18 mouse cellular contexts compared by ENCODE assay signal in genomic region chr13:108338076-108338836, GRCm38 (mm10). TPM values are rescaled to one million over a fixed set of nuclear protein-coding genes. Genes with fewer than 3 reads are reported as not detected.
A peak's percentile ranks its signal among the peaks of the same experiment; 100 is the strongest.
DNase-seq lines count a peak whose midpoint lies in the region; ATAC-seq and TF ChIP-seq lines count a peak whose summit lies in the region.
"Had no signal": no experiment of that assay in that cellular context is flagged by ENCODE, and none has a peak within 500 bp of the region (broad histone marks: within the 10 kb centered on the region; RNA-seq: fewer than 3 reads in every experiment).

No protein-coding gene starts in this region.

- peak overlapping the region; percentile 16; the same call in 1 of the 2 replicates for H3K9ac ChIP-seq in CH12.LX (ENCODE audit: insufficient read depth, low read depth)
- H3K9ac ChIP-seq in intestine, postnatal 0 days (ENCODE audit: low read depth, low read length) = no peak overlapping the region
- H3K9ac ChIP-seq: forebrain, embryonic 13.5 days; heart, embryonic 13.5 days; limb, embryonic 12.5 days; neural tube, embryonic 13.5 days had no signal

- peak; percentile 64 for ATAC-seq in intestine, postnatal 0 days
- ATAC-seq in megakaryocyte, adult 5-6 weeks (ENCODE audit: poor library complexity, severe bottlenecking) = 0 out of 2 replicates have a peak, but pooled peaks have one; percentile 13
- ATAC-seq: forebrain, embryonic 13.5 days had no signal

- TF ChIP-seq CTCF in CH12.LX (conservative IDR thresholded peaks at IDR 0.05 in 1 of 2, IDR thresholded peaks at IDR 0.05 in 1 of 2; ENCODE audit: low read depth in 2 of 2, low read length in 2 of 2) = no peak
- no peak for TF ChIP-seq CTCF in intestine, postnatal 0 days (IDR thresholded peaks at IDR 0.05; ENCODE audit: low read depth)

- no peak for TF ChIP-seq RAD21 in CH12.LX (IDR thresholded peaks at IDR 0.05; ENCODE audit: low read depth, low read length)

- H3K36me3 ChIP-seq in heart, embryonic 10.5 days = no peaks in the 10 kb centered on the region
- H3K36me3 ChIP-seq in CH12.LX (replicated peaks in 1 of 2; ENCODE audit: control insufficient read depth in 1 of 2, insufficient read depth in 1 of 2, low read length in 1 of 2) = peaks cover 3 to 28% of the 10 kb centered on the region in 2 experiments
- H3K36me3 ChIP-seq in intestine, postnatal 0 days (ENCODE audit: control insufficient read depth, insufficient read depth) = no peaks in the 10 kb centered on the region
- H3K36me3 ChIP-seq: heart, embryonic 13.5 days; limb, embryonic 12.5 days; neural tube, embryonic 13.5 days had no signal

- peak overlapping the region; percentile 25; the same call in 1 of the 2 replicates for H3K4me2 ChIP-seq in CH12.LX (ENCODE audit: insufficient read depth, low read depth, poor library complexity, severe bottlenecking)
- no peak overlapping the region for H3K4me2 ChIP-seq in intestine, postnatal 0 days (replicated peaks; ENCODE audit: low read depth)
- H3K4me2 ChIP-seq: forebrain, embryonic 13.5 days; heart, embryonic 13.5 days; limb, embryonic 12.5 days; midbrain, embryonic 11.5 days; neural tube, embryonic 13.5 days had no signal

- H3K4me3 ChIP-seq in heart, embryonic 10.5 days = no peak overlapping the region
- H3K4me3 ChIP-seq in CH12.LX (replicated peaks in 1 of 3; ENCODE audit: low read depth in 2 of 3, low read length in 2 of 3, poor library complexity in 1 of 3) = no peak overlapping the region
- H3K4me3 ChIP-seq in intestine, postnatal 0 days (ENCODE audit: low read depth, low read length) = no peak overlapping the region
- H3K4me3 ChIP-seq: embryonic facial prominence, embryonic 10.5 days; forebrain, embryonic 13.5 days; heart, embryonic 13.5 days; limb, embryonic 12.5 days; neural tube, embryonic 13.5 days had no signal

- peak; percentile 21; the same call in 1 of the 2 replicates for TF ChIP-seq POLR2A in CH12.LX (IDR thresholded peaks at IDR 0.05; ENCODE audit: low read depth, low read length)

- H3K9me3 ChIP-seq in heart, embryonic 10.5 days = no peaks in the 10 kb centered on the region
- no peaks in the 10 kb centered on the region for H3K9me3 ChIP-seq in CH12.LX (replicated peaks; ENCODE audit: low read length)
- H3K9me3 ChIP-seq in intestine, postnatal 0 days (ENCODE audit: control insufficient read depth) = no peaks in the 10 kb centered on the region
- H3K9me3 ChIP-seq: embryonic facial prominence, embryonic 10.5 days; forebrain, embryonic 13.5 days; heart, embryonic 13.5 days; limb, embryonic 12.5 days; neural tube, embryonic 13.5 days had no signal

- WGBS in heart, embryonic 10.5 days = 79% methylated on average over 7 of the region's 7 CpGs
- WGBS in intestine, postnatal 0 days = 52% methylated on average over 7 of the region's 7 CpGs

- dilution Hi-C loops in CH12.LX (cut with MboI; ENCODE audit: extremely low pct_ligation_motif_present, extremely low pct_unique_long_range_greater_than_20kb, low sequenced_read_pairs) = no loop called here

- no peaks in the 10 kb centered on the region for H3K27me3 ChIP-seq in heart, embryonic 10.5 days (ENCODE audit: insufficient read depth, poor library complexity, severe bottlenecking)
- H3K27me3 ChIP-seq in CH12.LX (replicated peaks) = no peaks in the 10 kb centered on the region
- no peaks in the 10 kb centered on the region for H3K27me3 ChIP-seq in intestine, postnatal 0 days (replicated peaks; ENCODE audit: control insufficient read depth, insufficient read depth, low read length)
- H3K27me3 ChIP-seq: forebrain, embryonic 13.5 days; heart, embryonic 13.5 days; limb, embryonic 12.5 days; neural tube, embryonic 13.5 days had no signal

- in situ Hi-C loops in CH12.LX (cut with MboI; ENCODE audit: low pct_ligation_motif_present, low pct_unique_long_range_greater_than_20kb, low sequenced_read_pairs) = no loop called here

- peak; percentile 22 for DNase-seq in heart, embryonic 10.5 days (ENCODE audit: low spot score)
- no peak for DNase-seq in heart, postnatal 10 days
- peak; percentile 60 for DNase-seq in CH12.LX (ENCODE audit: extremely low read depth)
- no peak for DNase-seq in right cerebral cortex, adult 2 months (ENCODE audit: low spot score in 2 of 2)
- no peak for DNase-seq in adrenal gland, postnatal 36 days
- no peak for DNase-seq in MN1 (ENCODE audit: low spot score)
- DNase-seq: cerebellum, postnatal 25 days; layer of hippocampus, adult 9-11 months; lung, postnatal 4 days; thymus, adult 18-20 months had no signal

- TF ChIP-seq EP300 in CH12.LX (IDR thresholded peaks at IDR 0.05; ENCODE audit: low read length) = peak; percentile 38; the same call in 1 of the 2 replicates

- no peaks in the 10 kb centered on the region; the same call in 1 of the 2 replicates for H3K79me2 ChIP-seq in CH12.LX (replicated peaks; ENCODE audit: control insufficient read depth, extremely low read depth, insufficient read depth, poor library complexity, severe bottlenecking)

- no peaks in the 10 kb centered on the region for H3K4me1 ChIP-seq in heart, embryonic 10.5 days
- H3K4me1 ChIP-seq in CH12.LX (ENCODE audit: control insufficient read depth in 1 of 2, insufficient read depth in 2 of 2) = peaks cover 13 to 65% of the 10 kb centered on the region in 2 experiments
- no peaks in the 10 kb centered on the region; the same call in 1 of the 2 replicates for H3K4me1 ChIP-seq in intestine, postnatal 0 days (replicated peaks; ENCODE audit: control insufficient read depth, insufficient read depth, low read length)
- H3K4me1 ChIP-seq: forebrain, embryonic 13.5 days; neural tube, embryonic 13.5 days had no signal

- H3K27ac ChIP-seq in heart, embryonic 10.5 days = no peak overlapping the region
- H3K27ac ChIP-seq in CH12.LX (ENCODE audit: insufficient read depth, low read depth) = peak overlapping the region; percentile 69
- H3K27ac ChIP-seq in intestine, postnatal 0 days (ENCODE audit: low read depth, low read length) = no peak overlapping the region
- H3K27ac ChIP-seq: embryonic facial prominence, embryonic 10.5 days; forebrain, embryonic 13.5 days; heart, embryonic 13.5 days; limb, embryonic 12.5 days; neural tube, embryonic 13.5 days had no signal

- intact Hi-C loops in heart, postnatal 10 days (cut with DNase I) = no loop called here

TF ChIP-seq in CH12.LX, 34 proteins besides CTCF, POLR2A, EP300 and RAD21 (continues in another document):
- TF ChIP-seq JUND (conservative IDR thresholded peaks at IDR 0.05; ENCODE audit: low read depth, low read length) (0 out of 2 replicates have a peak, but pooled peaks have one; percentile 21), UBTF (IDR thresholded peaks at IDR 0.05; ENCODE audit: low read depth, low read length) (no peak), KAT2A (IDR thresholded peaks at IDR 0.05; ENCODE audit: insufficient replicate concordance, low read length) (no peak), ZMIZ1 (IDR thresholded peaks at IDR 0.05; ENCODE audit: low read depth, low read length) (no peak), MAX (IDR thresholded peaks at IDR 0.05; ENCODE audit: low read length) (peak; percentile 49), MAFK (IDR thresholded peaks at IDR 0.05; ENCODE audit: insufficient replicate concordance, low read length) (peak; percentile 43; the same call in 1 of the 2 replicates), E2F4 (IDR thresholded peaks at IDR 0.05; ENCODE audit: insufficient replicate concordance, low read depth, low read length) (no peak), CHD2 (IDR thresholded peaks at IDR 0.05; ENCODE audit: low read length) (no peak; the same call in 1 of the 2 replicates), POLR2AphosphoS2 (IDR thresholded peaks at IDR 0.05; ENCODE audit: low read depth, low read length) (no peak), MAZ (IDR thresholded peaks at IDR 0.05; ENCODE audit: low read depth, low read length) (no peak), MEF2A (IDR thresholded peaks at IDR 0.05; ENCODE audit: borderline replicate concordance, low read depth, low read length) (0 out of 2 replicates have a peak, but pooled peaks have one; percentile 18), NELFE (IDR thresholded peaks at IDR 0.05; ENCODE audit: low read depth, low read length) (no peak), CHD1 (IDR thresholded peaks at IDR 0.05; ENCODE audit: low read depth, low read length) (0 out of 2 replicates have a peak, but pooled peaks have one; percentile 32), ZC3H11A (IDR thresholded peaks at IDR 0.05; ENCODE audit: low read depth, low read length) (no peak), JUN (IDR thresholded peaks at IDR 0.05; ENCODE audit: insufficient read depth, low read depth, low read length) (no peak), MYC (IDR thresholded peaks at IDR 0.05; ENCODE audit: low read depth, low read length) (0 out of 2 replicates have a peak, but pooled peaks have one; percentile 24), USF1 (IDR thresholded peaks at IDR 0.05; ENCODE audit: low read depth, low read length) (no peak), ZNF384 (IDR thresholded peaks at IDR 0.05; ENCODE audit: low read depth, low read length) (no peak), GABPA (IDR thresholded peaks at IDR 0.05; ENCODE audit: insufficient replicate concordance, low read depth, low read length) (no peak), PAX5 (IDR thresholded peaks at IDR 0.05; ENCODE audit: low read length) (no peak), SMC3 (IDR thresholded peaks at IDR 0.05; ENCODE audit: low read depth, low read length) (no peak), ZKSCAN1 (IDR thresholded peaks at IDR 0.05; ENCODE audit: borderline replicate concordance, low read depth, low read length) (no peak), TCF12 (IDR thresholded peaks at IDR 0.05; ENCODE audit: low read depth, low read length) (peak; percentile 54; the same call in 1 of the 2 replicates), SIN3A (IDR thresholded peaks at IDR 0.05; ENCODE audit: low read length) (no peak; the same call in 1 of the 2 replicates), ETS1 (conservative IDR thresholded peaks at IDR 0.05; ENCODE audit: low read depth, low read length) (peak; percentile 65; the same call in 1 of the 2 replicates), NRF1 (IDR thresholded peaks at IDR 0.05; ENCODE audit: low read depth, low read length) (no peak), HCFC1 (IDR thresholded peaks at IDR 0.05; ENCODE audit: low read depth, low read length) (no peak; the same call in 1 of the 2 replicates), BHLHE40 (IDR thresholded peaks at IDR 0.05; ENCODE audit: low read depth, low read length) (peak; percentile 40; the same call in 1 of the 2 replicates)

RNA-seq across cellular contexts. Expression of gene Depdc1b, which starts 22.1 kb away (rescaled TPM):
- 6.5 and 10.0 TPM in 2 replicates for polyA plus RNA-seq in heart, embryonic 10.5 days (2016; fragmentation: Nextera tagmentation; extraction: Ambion mirVana)
- 1 to 10 TPM; 2.3 to 2.5 TPM for total RNA-seq in heart, postnatal 10 days (2021)
- 11.1 and 12.8 TPM in 2 replicates for total RNA-seq in CH12.LX (2012; rRNA removed)
- 16.3 and 17.8 TPM in 2 replicates for total RNA-seq in CH12.LX (2014; rRNA removed)
- polyA plus RNA-seq in CH12.LX (2012; ENCODE audit: insufficient read length, low read depth) = 13.8 and 15.7 TPM in 2 replicates
- polyA plus RNA-seq in intestine, postnatal 0 days (2015; fragmentation: Nextera tagmentation; extraction: Ambion mirVana) = 1.3 and 1.6 TPM in 2 replicates
- 38.3 and 42.7 TPM in 2 replicates for total RNA-seq in megakaryocyte, adult 5-6 weeks (2015)
- total RNA-seq in megakaryocyte, adult 5-6 weeks (2017) = 29.6 and 34.7 TPM in 2 replicates
- 1 to 10 TPM in 1 of 2 experiments, under 1 TPM in 1; 0.89 to 1.4 TPM for total RNA-seq in adrenal gland, postnatal 36 days (2021)

Comparison
In these comparisons a context has a peak if more than half of its experiments do, and no peak if none do; other contexts are left out.
1. DNase-seq: peak in heart, embryonic 10.5 days (single experiment) and CH12.LX (single experiment); none in heart, postnatal 10 days (0 of 2), right cerebral cortex, adult 2 months (0 of 2), adrenal gland, postnatal 36 days (0 of 2) and MN1 (single experiment).